Mouse (Mus musculus) brain, adult 2 months (tissue): ENCODE data around the gene Cabs1.
A peak's percentile ranks its signal among the peaks of the same experiment; 100 is the strongest.

ENCODE experiments used
- DNase-seq: peaks from one replicate; pipeline ENCODE4 v3.0.0; 2011; ENCODE audit warnings: low read depth, low spot score

The Cabs1 gene

GRCm38 (mm10) chr5:87979139-87979538 is at the start of gene Cabs1:
Gene Cabs1, plus strand, starts transcription at chr5:87979439.
- no peak for DNase-seq

- no peak for DNase-seq
Observed at GRCm38 (mm10) chr5:87931603-87932002, 47.6 kb upstream of the Cabs1 start.

GRCm38 (mm10) chr5:87940752-87941151 is 38.5 kb upstream of the Cabs1 start:
- peak; percentile 22 for DNase-seq

DNA sequence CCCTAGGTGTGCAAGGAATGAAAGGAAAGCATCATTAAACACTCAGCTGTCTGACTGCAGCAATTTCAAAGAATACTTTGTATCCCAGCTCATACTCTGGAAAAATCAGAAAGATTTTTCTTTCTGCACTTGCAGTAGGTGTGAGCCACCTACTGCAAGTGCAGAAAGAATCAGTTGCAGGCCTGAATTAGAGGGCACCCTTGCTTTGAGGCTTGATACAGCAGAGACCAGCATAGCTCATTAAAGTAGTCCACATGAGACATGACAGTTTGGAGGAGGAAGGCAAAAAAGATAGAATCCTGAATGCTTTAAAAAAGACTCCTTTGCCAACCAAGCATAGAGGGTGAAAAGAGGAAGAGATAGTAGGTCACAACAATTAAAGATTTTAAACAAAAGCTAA is 36.7 kb upstream of the Cabs1 start:
- peak; percentile 2 for DNase-seq

GRCm38 (mm10) chr5:87951836-87952235 is 27.4 kb upstream of the Cabs1 start:
- no peak for DNase-seq

- no peak for DNase-seq
Observed at GRCm38 (mm10) chr5:87969201-87969600, 10.0 kb upstream of the Cabs1 start, which contains the start of the genes 2310003L06Rik and Gm28434. Gene 2310003L06Rik, plus strand, starts transcription at chr5:87969459. Gene Gm28434, plus strand, starts transcription at chr5:87969517.

DNA sequence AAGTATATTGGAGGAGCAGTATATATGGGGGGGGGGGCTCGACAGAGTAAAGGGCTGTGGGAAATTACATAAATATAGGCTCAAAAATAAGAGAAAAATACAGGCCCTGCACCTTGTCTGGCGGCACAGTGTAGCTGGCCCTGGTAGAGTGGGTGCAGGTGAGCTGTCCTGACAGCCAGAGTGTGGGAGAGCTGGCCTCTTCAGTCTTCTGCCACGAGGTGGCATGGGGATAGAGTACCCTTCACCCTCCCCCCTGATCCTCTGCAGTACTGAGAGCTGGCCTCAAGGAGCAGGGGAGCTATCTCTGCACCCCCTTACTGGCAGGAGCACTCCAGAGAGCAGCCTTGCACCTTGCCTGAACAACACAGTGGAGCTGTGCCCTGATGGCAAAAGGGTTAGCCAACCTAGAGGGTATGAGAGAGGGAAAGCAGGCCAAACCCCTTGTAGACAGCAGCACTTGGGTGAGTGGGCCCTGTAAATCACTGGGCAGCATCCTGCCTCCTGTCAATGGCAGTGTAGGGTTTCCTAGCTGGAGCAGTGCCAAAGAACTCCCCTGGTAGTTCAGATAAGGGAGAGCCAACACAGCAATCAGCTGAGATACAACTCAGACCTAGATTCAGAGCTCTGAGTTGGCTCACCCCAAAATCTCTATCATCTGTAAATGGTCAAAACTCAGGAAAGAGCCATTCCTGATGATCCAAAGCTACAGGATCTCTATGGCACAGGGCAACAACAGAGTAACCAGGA is 3.4 kb downstream of the Cabs1 start:
- DNase-seq = no peak

GRCm38 (mm10) chr5:88002249-88002648 is 23.0 kb downstream of the Cabs1 start, which contains the start of gene Smr3a:
Gene Smr3a, plus strand, starts transcription at chr5:88002549.
- no peak for DNase-seq

DNA sequence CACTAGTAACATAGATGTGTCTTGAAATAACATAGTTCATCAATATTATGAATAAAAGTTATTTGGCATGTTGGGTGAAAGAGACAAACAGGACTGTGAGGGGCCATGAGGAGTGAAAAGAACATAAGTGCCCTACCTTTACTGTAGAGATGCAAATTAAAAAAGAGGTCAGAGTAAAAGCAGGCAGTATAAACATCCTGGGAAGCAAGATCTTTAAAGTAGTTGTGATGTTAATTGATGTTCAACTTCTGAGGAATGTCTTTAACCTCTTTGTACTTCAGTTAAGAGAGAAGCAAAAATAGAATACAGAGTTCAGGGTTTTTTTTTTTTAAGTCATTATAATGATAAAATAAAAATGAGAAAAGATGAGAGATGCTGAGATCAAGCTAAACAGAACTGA is 26.0 kb downstream of the Cabs1 start:
- no peak for DNase-seq
